Mouse (Mus musculus) retina, embryonic 14.5 days (tissue): ENCODE measurements at regions not wholly inside any gene's neighbourhood (a gene's known extent, or its start where the extent isn't known, plus 50 kb on each side); places are given as distances from the start of the nearest gene placed in this dataset.

Experiments used
- DNase-seq: peaks from one replicate; pipeline ENCODE4 v3.0.0-alpha.2; 2015; ENCODE audit warnings: low spot score

- DNase-seq: no peak
Measured at GRCm38 (mm10) chr5:75829850-75830625, 148.2 kb downstream of the Kdr start.

DNA sequence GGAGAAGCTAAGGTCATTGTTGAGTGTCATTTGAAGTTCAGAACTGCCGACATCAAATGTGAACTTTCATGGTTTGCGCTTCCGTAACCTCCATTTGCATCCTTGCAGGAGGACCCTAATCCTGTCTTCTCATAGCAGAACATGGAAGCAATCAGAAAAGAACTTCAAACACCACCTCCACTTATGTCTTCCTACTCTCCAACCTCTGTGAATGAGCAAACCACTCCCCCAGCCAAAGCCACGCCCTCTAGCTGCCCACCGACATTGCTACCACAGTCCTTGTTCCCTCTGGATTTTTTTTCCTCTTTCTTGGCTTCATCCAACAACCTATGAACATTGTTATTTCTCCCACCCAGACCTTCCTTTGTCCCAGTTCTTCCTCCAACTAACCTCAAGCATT is 149.9 kb downstream of the Kdr start:
- no peak for DNase-seq

GRCm38 (mm10) chr5:75826283-75827098 is 151.8 kb downstream of the Kdr start:
- DNase-seq: no peak

DNA sequence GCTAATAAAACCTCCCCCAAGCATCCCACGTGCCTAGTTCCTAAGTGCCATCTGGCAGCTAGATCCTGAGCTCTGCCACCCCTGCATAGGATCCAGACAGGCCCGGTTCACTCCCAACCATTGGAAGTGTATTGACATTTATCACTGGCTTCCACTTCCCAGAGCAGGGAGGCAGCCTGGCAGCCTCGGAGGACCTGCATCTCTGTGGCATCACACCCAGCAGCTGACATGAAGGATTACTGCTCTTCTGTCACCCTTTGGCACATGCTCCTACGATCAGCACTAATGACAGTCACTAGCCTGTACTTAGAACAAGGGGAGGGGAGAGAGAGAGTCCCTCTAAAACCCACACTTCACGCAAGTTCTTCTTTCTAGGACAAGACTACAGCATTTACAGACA is 152.7 kb downstream of the Kdr start:
- no peak for DNase-seq

- no peak for DNase-seq
Measured at GRCm38 (mm10) chr5:75824660-75825059, 153.6 kb downstream of the Kdr start.

DNA sequence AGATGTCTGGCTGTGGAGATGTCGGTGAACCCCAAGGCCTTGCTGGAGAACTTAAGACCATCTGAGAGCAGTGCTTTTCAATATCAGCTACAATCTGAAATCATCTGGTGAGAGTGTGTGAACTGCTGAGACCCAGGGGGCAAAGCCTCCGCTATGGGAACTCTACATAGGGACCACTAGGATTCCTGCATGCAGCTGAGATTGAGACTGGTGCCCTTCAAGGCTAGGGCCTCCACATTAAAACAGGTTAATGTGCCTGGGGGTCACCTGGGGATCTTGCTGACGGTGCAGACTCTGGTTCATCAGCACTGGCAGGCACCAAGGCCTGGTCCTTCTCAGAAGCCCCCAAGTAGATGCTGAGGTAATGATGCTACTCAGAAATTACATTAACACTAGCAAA is 154.6 kb downstream of the Kdr start:
- DNase-seq: no peak

- no peak for DNase-seq
Measured at GRCm38 (mm10) chr5:75817396-75817795, 160.9 kb downstream of the Kdr start.

DNA sequence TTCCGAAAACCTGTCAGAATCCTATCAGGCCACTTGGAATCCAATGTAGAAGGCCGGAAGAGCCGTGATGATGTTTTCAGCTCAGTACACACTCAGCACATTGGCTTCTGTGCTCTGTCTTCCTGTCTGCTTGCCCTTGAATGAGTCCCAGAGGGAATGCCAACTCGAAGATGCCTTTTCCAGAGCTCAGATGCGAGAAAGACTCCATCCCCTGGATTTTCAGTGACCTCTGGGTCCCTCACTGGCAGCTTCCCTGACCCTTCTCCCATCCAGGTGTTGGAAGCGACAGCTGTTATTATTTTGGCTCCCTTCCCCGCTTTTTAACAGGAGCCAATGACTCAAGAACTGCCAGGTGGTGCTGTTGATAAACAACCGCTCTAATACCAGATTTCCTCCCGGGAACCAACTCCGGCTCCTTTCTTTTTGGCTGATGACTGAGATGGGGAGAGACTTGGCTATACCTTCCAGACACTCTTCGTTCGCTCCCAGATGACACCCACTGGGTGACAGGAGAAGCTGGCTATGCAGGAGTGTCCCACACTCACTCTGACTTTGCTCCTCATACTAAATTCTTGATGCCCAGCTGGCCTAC is 163.8 kb downstream of the Kdr start:
- no peak for DNase-seq

GRCm38 (mm10) chr5:75812686-75813085 is 165.6 kb downstream of the Kdr start:
- DNase-seq: no peak

DNA sequence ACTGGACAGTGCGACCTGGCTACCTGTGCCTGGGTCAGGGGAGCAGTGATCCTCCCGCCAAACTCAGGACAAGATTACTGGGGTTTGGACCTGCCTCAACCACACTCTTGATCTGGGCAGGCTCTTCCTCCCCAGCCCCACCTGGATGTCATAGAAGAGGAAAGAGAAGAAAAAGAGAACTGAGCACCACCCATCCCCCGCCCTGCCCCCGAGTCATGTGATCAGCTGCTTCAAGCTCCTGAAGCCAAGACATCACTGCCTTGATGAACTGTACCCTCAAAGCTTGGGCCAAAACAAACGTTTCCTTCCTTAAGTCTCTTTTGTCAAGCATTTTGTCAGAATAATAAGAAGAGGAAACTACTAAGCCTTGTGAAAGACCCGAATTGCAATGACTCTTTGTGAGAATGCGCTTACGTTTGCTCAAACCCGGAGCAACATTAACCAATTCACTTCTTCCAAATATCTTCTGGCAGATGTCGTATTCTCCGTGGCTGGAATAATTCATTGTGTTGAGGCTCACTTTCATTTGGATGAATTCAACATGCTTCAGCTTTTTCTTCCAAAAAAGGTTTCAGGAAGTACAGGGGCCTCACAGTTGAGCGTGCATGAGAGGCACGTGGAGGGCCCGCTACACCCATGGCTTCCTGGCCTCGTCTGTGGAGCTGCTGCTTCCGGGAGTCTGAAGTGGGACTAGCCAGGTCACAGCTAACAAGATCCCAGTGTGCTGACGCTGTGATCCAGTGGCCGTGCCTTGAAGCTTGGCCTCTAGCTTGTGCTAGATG is 169.5 kb downstream of the Kdr start:
- no peak for DNase-seq

GRCm38 (mm10) chr5:75805011-75805410 is 173.2 kb downstream of the Kdr start:
- DNase-seq: no peak

GRCm38 (mm10) chr5:75804340-75804739 is 173.9 kb downstream of the Kdr start:
- no peak for DNase-seq

DNA sequence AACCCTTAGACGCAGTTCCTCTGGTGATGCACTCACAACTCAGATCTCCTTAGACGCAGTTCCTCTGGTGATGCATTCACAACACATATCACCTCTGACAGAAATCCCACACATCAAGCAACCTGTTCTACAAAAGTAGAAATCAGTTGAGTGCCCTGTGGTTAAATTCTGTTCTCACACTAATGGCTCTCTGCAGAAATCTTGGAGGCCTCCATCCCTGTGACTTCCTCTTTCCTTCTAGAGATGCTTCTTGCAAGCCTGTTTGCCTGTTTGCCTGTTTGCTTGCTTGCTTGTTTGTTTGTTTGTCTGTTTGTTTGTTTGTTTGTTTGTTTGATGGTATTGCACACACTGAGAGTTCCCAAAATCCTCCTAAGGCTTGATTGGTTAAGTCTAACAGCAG is 175.2 kb downstream of the Kdr start:
- DNase-seq: no peak

- DNase-seq: no peak
Measured at GRCm38 (mm10) chr5:75800040-75800989, 177.9 kb downstream of the Kdr start.

DNA sequence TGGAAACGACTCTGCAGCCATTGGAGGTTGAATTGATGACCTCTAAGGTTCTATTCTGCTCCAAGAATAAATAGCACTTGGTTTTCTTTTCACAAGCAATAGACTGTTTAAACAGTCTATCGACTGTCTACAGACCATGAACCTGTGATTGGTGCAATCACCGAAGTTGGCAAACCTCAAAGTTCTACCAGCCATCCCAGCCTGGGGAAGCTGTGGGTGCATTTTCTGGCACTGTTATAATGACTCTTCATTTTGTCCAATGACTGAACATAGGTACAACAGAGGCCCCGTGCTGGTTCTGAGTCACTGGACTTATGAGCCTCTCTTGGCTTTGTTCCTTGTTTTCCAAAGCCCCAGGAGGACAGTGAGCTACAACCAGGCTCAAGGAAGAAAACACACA is 178.6 kb downstream of the Kdr start:
- DNase-seq: no peak

- no peak for DNase-seq
Measured at GRCm38 (mm10) chr5:75793184-75793583, 185.1 kb downstream of the Kdr start.

- no peak for DNase-seq
Measured at GRCm38 (mm10) chr5:75791738-75792137, 186.5 kb downstream of the Kdr start.

DNA sequence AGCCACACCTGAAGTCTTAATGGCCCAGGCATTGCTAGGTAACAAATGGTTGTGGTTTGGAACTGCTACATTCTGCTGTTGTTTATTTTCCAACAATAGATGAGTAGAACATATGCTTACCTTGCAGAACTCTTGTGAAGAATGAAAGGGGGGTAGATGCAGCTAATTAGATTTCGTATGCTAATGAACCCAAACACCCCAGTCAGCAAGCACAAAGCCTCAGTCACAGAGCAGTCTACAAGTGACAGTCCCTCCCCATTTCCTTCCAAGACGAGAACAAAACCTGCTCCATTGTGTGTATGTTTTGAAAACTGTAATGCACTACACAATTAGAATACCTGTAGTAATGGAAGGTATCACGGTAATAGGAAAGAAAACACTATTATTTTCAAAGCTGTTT is 190.2 kb downstream of the Kdr start:
- DNase-seq: no peak

DNA sequence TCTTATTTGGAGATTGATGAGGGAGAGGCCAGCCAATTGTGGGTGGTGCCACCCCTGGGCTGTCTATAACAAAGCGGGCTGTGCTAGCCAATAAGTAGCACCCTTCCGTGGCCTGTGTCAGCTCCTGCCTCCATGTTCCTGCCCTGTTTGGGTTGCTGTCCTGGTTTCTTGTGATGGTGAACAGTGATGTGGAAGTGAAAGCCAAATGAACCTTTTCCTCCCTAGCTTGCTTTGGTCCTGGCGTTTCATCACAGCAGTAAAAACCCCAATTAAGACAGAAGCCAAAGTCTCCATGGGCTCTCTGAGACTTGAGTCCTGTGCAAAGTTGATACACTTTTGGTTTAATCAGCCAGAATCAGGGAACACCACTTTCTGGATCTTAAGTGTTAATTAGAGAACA is 192.1 kb downstream of the Kdr start:
- DNase-seq: no peak

DNA sequence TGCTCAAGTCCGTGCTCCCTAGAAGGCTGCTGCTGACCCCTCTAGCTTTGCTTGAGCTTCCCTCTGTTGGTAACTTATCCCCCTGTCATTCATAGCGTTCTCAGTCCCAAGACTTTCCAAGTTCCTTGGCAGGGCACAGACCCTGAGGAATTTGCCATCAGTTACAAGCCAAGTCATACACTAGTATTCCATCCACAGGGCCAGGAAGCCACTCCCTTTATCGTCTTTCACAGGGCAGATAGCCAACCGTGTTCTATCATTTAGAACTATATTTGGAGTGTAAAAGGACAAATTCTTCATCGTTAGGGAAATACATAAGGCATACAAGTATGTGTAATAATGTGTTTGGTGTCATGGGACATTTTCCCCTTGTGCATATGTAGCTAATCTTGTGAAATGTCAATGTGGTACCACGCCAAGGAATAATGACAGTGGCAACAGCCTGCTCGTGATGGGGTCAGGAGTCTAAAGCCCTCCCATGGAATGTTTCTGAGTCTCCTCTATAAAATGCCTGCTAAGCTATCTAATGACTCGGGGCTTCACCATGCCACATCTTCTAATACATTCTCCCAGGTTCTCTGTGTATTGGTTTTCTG is 193.2 kb downstream of the Kdr start:
- no peak for DNase-seq

DNA sequence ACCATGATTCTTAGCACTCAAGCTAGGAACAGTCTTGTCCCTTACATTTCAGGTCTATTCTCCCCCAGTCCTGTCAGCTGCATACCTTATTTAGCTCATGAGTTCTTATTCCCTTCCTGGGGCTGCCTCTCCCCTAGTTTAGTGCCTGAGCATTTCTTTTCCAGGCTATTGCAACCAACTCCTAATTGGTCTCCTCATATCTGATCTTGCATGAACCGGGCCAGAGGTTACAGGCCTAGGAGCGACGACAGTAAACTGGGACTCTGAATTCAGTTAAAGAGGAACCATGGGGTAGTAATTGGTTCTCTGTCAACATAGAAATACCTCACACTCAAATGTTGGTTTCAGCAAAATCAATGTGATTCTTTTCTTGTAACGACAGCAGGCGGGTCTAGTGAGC is 195.9 kb downstream of the Kit start:
- DNase-seq: no peak
